In the genomic region with DNA sequence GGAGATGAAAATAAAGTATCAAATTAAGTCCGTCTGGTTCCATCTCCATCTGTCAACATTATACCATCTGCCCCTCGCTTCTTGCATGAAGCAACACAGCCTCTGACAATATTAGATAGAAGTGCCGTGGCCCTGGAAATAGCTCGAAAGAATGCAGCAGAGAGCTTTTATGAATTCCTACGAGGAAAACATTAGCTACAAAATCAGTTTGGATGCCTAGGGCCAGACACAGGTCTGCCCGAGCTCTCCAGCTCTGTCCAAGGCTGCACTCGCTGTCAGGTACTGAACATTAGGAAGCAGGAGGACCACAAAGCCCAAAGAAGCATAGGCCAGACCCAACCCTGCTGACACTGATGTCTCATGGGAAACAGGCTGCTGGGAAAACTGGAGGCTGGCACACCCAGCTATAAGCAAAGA, we compare ENCODE assay signal across 13 mouse cellular contexts.
DNase-seq lines count a peak whose midpoint lies in the region; ATAC-seq and TF ChIP-seq lines count a peak whose summit lies in the region.
"Had no signal": no experiment of that assay in that cellular context is flagged by ENCODE, and none has a peak within 500 bp of the region (broad histone marks: within the 10 kb centered on the region; RNA-seq: fewer than 3 reads in every experiment).

No protein-coding gene starts in this region.

- TF ChIP-seq CTCF in liver, postnatal 0 days (IDR thresholded peaks at IDR 0.05; ENCODE audit: low read depth) = no peak
- TF ChIP-seq CTCF in forebrain, postnatal 0 days (IDR thresholded peaks at IDR 0.05; ENCODE audit: low read depth) = no peak
- TF ChIP-seq CTCF in small intestine, adult 2 months (IDR thresholded peaks at IDR 0.05; ENCODE audit: extremely low read depth, insufficient read length, insufficient replicate concordance, low read depth, low read length) = peak; percentile 7; the same call in 1 of the 2 replicates

- H3K9ac ChIP-seq in liver, postnatal 0 days (replicated peaks) = no peak overlapping the region
- no peak overlapping the region for H3K9ac ChIP-seq in forebrain, postnatal 0 days
- no peak overlapping the region for H3K9ac ChIP-seq in kidney, embryonic 15.5 days

- no peak overlapping the region for H3K4me2 ChIP-seq in liver, postnatal 0 days (ENCODE audit: low read depth, low read length)
- no peak overlapping the region for H3K4me2 ChIP-seq in forebrain, postnatal 0 days (ENCODE audit: low read depth)
- no peak overlapping the region for H3K4me2 ChIP-seq in kidney, embryonic 15.5 days

- H3K4me3 ChIP-seq in liver, postnatal 0 days (ENCODE audit: low read depth, low read length) = no peak overlapping the region
- H3K4me3 ChIP-seq in forebrain, postnatal 0 days (ENCODE audit: low read depth, low read length) = no peak overlapping the region
- H3K4me3 ChIP-seq in small intestine, adult 2 months (ENCODE audit: low read depth, low read length) = no peak overlapping the region
- H3K4me3 ChIP-seq in kidney, embryonic 15.5 days (replicated peaks) = no peak overlapping the region
- H3K4me3 ChIP-seq: erythroblast, embryonic 14.5 days; hindbrain, embryonic 10.5 days had no signal

- 69% methylated on average over 7 of the region's 7 CpGs for WGBS in liver, postnatal 0 days (ENCODE audit: insufficient replicate concordance)
- WGBS in forebrain, postnatal 0 days = 74% methylated on average over 7 of the region's 7 CpGs
- WGBS in small intestine, adult 2 months = 83% methylated on average over 7 of the region's 7 CpGs
- 82% methylated on average over 7 of the region's 7 CpGs for WGBS in kidney, embryonic 15.5 days

- no peak overlapping the region for H3K27ac ChIP-seq in liver, postnatal 0 days (ENCODE audit: low read depth)
- H3K27ac ChIP-seq in forebrain, postnatal 0 days (ENCODE audit: low read depth, low read length) = peak overlapping the region; percentile 36
- H3K27ac ChIP-seq in small intestine, adult 2 months (ENCODE audit: insufficient read depth, low read depth, low read length) = no peak overlapping the region
- no peak overlapping the region for H3K27ac ChIP-seq in kidney, embryonic 15.5 days
- H3K27ac ChIP-seq: hindbrain, embryonic 10.5 days had no signal

- H3K9me3 ChIP-seq in liver, postnatal 0 days (ENCODE audit: low read length) = peaks cover 46% of the 10 kb centered on the region
- H3K9me3 ChIP-seq in forebrain, postnatal 0 days (ENCODE audit: low read length) = peaks cover 71% of the 10 kb centered on the region
- H3K9me3 ChIP-seq in kidney, embryonic 15.5 days (replicated peaks) = peaks cover 71% of the 10 kb centered on the region

- no peak for ATAC-seq in liver, postnatal 0 days
- ATAC-seq in forebrain, postnatal 0 days = peak; percentile 49; the same call in 1 of the 2 replicates
- ATAC-seq in kidney, embryonic 15.5 days (replicated peaks; ENCODE audit: low FRiP score) = no peak

- H3K4me1 ChIP-seq in liver, postnatal 0 days (ENCODE audit: insufficient read depth) = no peaks in the 10 kb centered on the region
- H3K4me1 ChIP-seq in forebrain, postnatal 0 days (ENCODE audit: insufficient read depth) = no peaks in the 10 kb centered on the region
- H3K4me1 ChIP-seq in small intestine, adult 2 months (ENCODE audit: control insufficient read depth, insufficient read depth, insufficient read length, low read length) = peaks cover 4% of the 10 kb centered on the region; the same call in 1 of the 2 replicates
- no peaks in the 10 kb centered on the region for H3K4me1 ChIP-seq in kidney, embryonic 15.5 days
- H3K4me1 ChIP-seq: hindbrain, embryonic 10.5 days had no signal

- H3K36me3 ChIP-seq in liver, postnatal 0 days (replicated peaks; ENCODE audit: insufficient read depth, low read length) = no peaks in the 10 kb centered on the region
- no peaks in the 10 kb centered on the region for H3K36me3 ChIP-seq in forebrain, postnatal 0 days (ENCODE audit: insufficient read depth)
- H3K36me3 ChIP-seq in small intestine, adult 2 months (ENCODE audit: control insufficient read depth, insufficient read depth, low read length) = no peaks in the 10 kb centered on the region
- no peaks in the 10 kb centered on the region for H3K36me3 ChIP-seq in kidney, embryonic 15.5 days
- H3K36me3 ChIP-seq: hindbrain, embryonic 10.5 days had no signal

- TF ChIP-seq EP300 in liver, postnatal 0 days (IDR thresholded peaks at IDR 0.05; ENCODE audit: low read depth) = no peak

- no peak for TF ChIP-seq POLR2A in small intestine, adult 2 months (IDR thresholded peaks at IDR 0.05; ENCODE audit: low read depth, low read length)

- H3K27me3 ChIP-seq in liver, postnatal 0 days (ENCODE audit: insufficient read depth, low read length) = no peaks in the 10 kb centered on the region
- H3K27me3 ChIP-seq in forebrain, postnatal 0 days (ENCODE audit: insufficient read depth, low read length) = no peaks in the 10 kb centered on the region
- H3K27me3 ChIP-seq in small intestine, adult 2 months (ENCODE audit: control insufficient read depth, insufficient read depth, low read length) = no peaks in the 10 kb centered on the region
- H3K27me3 ChIP-seq in kidney, embryonic 15.5 days = no peaks in the 10 kb centered on the region
- H3K27me3 ChIP-seq: CH12.LX had no signal

- DNase-seq in liver, postnatal 0 days = peak; percentile 21
- no peak for DNase-seq in liver
- DNase-seq in forebrain, postnatal 0 days = peak; percentile 80
- peak; percentile 62 to 66 for DNase-seq in layer of hippocampus, postnatal 25 days (ENCODE audit: extremely low spot score in 1 of 2, low spot score in 1 of 2)
- no peak for DNase-seq in urinary bladder, postnatal 4 days (ENCODE audit: low spot score in 2 of 2)
- DNase-seq in thymus, postnatal 36 days = no peak
- DNase-seq: adrenal gland, postnatal 25 days; lung, postnatal 10 days had no signal

Comparison
In these comparisons a context has a peak if more than half of its experiments do, and no peak if none do; other contexts are left out.
1. DNase-seq: peak in liver, postnatal 0 days (single experiment), forebrain, postnatal 0 days (single experiment) and layer of hippocampus, postnatal 25 days (2 of 2); none in liver (single experiment), urinary bladder, postnatal 4 days (0 of 2) and thymus, postnatal 36 days (0 of 2).